Mouse (Mus musculus) midbrain, embryonic 15.5 days (tissue): ENCODE measurements around the gene Olfr98. TPM values are rescaled to one million over a fixed set of nuclear protein-coding genes. Genes with fewer than 3 reads are reported as not detected.
"Not testable (repeated sequence)": the region's sequence is repeated elsewhere in the genome, so short reads cannot be mapped to it uniquely, and the experiment has no call there.

ENCODE experiments used
- ATAC-seq: fragments of 200-750 bp; cut with Nextera tagmentation; replicated peaks from 2 replicates; pipeline ENCODE4 v1.8.0; 2017; ENCODE audit warnings: moderate TSS enrichment
- H3K27ac ChIP-seq: fragments of 300-500 bp; sonication (generic); 2 replicates; pipeline ENCODE4 v1.5.1; 2015; ENCODE audit warnings: mild to moderate bottlenecking, inconsistent platforms
- H3K27me3 ChIP-seq: fragments of 300-500 bp; sonication (generic); replicated peaks from 2 replicates; pipeline ENCODE4 v1.6.1; 2015; ENCODE audit warnings: inconsistent platforms
- H3K36me3 ChIP-seq: fragments of 300-500 bp; sonication (generic); replicated peaks from 2 replicates; pipeline ENCODE4 v1.6.1; 2015; ENCODE audit warnings: inconsistent platforms
- H3K4me1 ChIP-seq: fragments of 300-500 bp; sonication (generic); 2 replicates; pipeline ENCODE4 v1.6.1; 2015; ENCODE audit warnings: inconsistent platforms
- H3K4me2 ChIP-seq: fragments of 300-500 bp; sonication (generic); 2 replicates; pipeline ENCODE4 v1.6.1; 2015; ENCODE audit warnings: inconsistent platforms, mild to moderate bottlenecking, moderate library complexity
- H3K4me3 ChIP-seq: fragments of 300-500 bp; sonication (generic); 2 replicates; pipeline ENCODE4 v1.5.1; 2015; ENCODE audit warnings: mild to moderate bottlenecking, inconsistent platforms
- H3K9ac ChIP-seq: fragments of 300-500 bp; sonication (generic); 2 replicates; pipeline ENCODE4 v1.6.1; 2015; ENCODE audit warnings: mild to moderate bottlenecking, inconsistent platforms
- H3K9me3 ChIP-seq: fragments of 300-500 bp; sonication (generic); 2 replicates; pipeline ENCODE4 v1.6.1; 2016; ENCODE audit warnings: inconsistent platforms
- WGBS: fragments of 180-500 bp; shearing (Covaris S2); methylation state at CpG from one replicate; pipeline ENCODE4 v1.1.7; 2015; ENCODE audit warnings: mixed read lengths; 5-methylcytosine and 5-hydroxymethylcytosine counted together
- polyA plus RNA-seq: library from polyadenylated mRNA; unstranded; fragments of >200 nt; fragmentation: Nextera tagmentation; extraction: Ambion mirVana; gene quantifications from 2 replicates; pipeline ENCODE4 v1.2.1, GENCODE M21; 2015

The Olfr98 gene
- polyA plus RNA-seq, 1 experiment from 2014 or later, result not detected

DNA sequence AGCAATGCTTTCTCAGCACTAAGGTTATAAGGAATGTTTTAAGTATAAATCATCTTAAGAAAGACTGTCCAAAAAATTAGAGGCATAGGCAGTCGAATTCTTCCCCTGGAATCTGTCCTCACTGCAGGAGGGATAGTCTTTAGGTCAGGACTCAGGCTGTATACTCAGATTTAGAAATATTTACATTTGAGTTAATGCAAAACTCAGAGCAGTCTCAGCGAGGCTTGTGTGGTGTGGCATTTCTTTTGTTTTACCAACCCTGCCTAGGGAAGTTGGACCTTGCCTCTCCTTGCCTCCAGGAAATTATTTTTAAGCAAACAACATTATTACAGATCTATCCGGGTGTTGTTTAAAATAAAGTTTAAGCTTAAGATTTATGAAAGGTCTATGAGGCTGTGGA, 21.4 kb downstream of the Olfr98 start:
- Histone ChIP-seq H3K9ac (no peak overlapping the region), H3K27ac (no peak overlapping the region), H3K36me3 (no peaks in the 10 kb centered on the region), H3K4me3 (no peak overlapping the region), H3K4me1 (no peaks in the 10 kb centered on the region), H3K4me2 (no peak overlapping the region), H3K27me3 (no peaks in the 10 kb centered on the region), H3K9me3 (no peaks in the 10 kb centered on the region)
- 52% methylated on average over 3 of the region's 3 CpGs for WGBS
- no peak for ATAC-seq

DNA sequence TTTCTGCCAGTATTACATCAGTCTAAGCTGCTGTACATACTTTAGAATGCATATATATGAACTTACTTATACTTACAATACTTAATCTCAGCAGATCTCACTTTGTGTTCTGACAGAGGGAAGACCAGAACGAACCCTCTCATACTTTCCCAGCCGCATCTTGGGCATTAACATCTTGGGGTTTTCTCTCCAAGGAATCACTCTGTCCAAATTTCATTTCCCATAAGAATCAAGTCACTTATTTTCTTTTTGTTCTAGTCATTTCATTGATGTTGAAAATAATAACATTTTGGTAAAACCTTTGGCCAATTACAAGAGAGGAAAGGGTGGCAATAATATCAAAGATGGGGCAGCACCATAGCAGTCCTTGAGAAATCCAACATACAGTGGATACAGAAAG, 26.3 kb downstream of the Olfr98 start, which contains the start of gene Olfr97:
TSS of gene Olfr97 (minus strand) at position 101 of the 400 bp plus-strand sequence.
- not testable (repeated sequence) for H3K9ac ChIP-seq, H3K27ac ChIP-seq, H3K4me1 ChIP-seq, H3K36me3 ChIP-seq, H3K9me3 ChIP-seq, H3K4me2 ChIP-seq, ATAC-seq, H3K4me3 ChIP-seq, H3K27me3 ChIP-seq
- 88% methylated on average over 2 of the region's 2 CpGs for WGBS

DNA sequence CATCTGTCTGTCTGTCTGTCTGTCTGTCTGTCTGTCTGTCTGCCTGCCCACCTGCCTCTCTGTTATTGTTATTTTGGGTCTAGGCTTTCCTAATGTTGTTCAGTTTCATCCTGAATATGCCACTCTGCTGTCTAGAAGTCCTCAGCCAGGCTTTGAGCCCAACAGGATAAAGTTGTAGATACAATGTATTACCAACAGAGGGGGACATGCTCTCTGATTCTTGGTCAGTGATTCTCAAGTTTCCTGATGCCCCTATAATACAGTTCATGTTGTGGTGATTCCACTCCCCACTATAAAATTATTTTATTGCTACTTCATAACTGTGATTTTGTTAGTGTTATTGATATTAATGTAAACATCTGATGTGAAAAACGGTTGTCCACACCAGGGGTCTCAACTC, 41.7 kb downstream of the Olfr98 start:
- H3K4me1 ChIP-seq, result no peaks in the 10 kb centered on the region
- no peaks in the 10 kb centered on the region for H3K9me3 ChIP-seq
- H3K36me3 ChIP-seq, result no peaks in the 10 kb centered on the region
- no peaks in the 10 kb centered on the region for H3K27me3 ChIP-seq
- no peak overlapping the region for H3K4me3 ChIP-seq
- ATAC-seq, result no peak
- no peak overlapping the region for H3K27ac ChIP-seq
- H3K4me2 ChIP-seq, result no peak overlapping the region
- no peak overlapping the region for H3K9ac ChIP-seq
- WGBS, result 27% methylated on average over 1 of the region's 1 CpGs

DNA sequence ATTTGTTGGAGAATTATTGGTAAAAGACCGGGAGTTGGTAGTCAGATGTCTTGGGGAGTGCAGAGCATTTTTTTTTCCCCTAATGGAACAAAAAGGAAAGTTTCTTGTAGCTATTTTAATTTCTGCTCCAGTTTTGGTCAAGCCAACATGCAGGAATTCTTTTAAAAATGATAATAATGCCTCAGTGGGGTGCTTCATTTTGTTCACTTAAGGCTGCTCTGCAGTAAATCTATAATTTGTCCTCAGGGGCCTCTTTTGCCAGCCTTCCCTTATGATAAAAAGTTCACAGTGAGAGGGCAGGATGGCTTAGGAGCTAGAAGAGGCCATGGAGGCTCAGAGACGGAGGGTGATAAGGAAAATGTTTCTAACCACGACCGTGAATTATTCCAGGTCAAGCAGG, 43.7 kb downstream of the Olfr98 start, which contains the start of gene Olfr96:
TSS of gene Olfr96 (plus strand) at position 301 of the 400 bp plus-strand sequence.
- H3K36me3 ChIP-seq, result no peaks in the 10 kb centered on the region
- H3K4me1 ChIP-seq, result no peaks in the 10 kb centered on the region
- H3K9me3 ChIP-seq, result no peaks in the 10 kb centered on the region
- no peak within 1 kb of the TSS for H3K4me3 ChIP-seq
- no peak within 1 kb of the TSS for H3K9ac ChIP-seq
- no peak within 1 kb of the TSS for H3K27ac ChIP-seq
- H3K27me3 ChIP-seq, result no peaks in the 10 kb centered on the region
- no peak for ATAC-seq
- WGBS, result 66% methylated on average over 4 of the region's 4 CpGs
- no peak within 1 kb of the TSS for H3K4me2 ChIP-seq

DNA sequence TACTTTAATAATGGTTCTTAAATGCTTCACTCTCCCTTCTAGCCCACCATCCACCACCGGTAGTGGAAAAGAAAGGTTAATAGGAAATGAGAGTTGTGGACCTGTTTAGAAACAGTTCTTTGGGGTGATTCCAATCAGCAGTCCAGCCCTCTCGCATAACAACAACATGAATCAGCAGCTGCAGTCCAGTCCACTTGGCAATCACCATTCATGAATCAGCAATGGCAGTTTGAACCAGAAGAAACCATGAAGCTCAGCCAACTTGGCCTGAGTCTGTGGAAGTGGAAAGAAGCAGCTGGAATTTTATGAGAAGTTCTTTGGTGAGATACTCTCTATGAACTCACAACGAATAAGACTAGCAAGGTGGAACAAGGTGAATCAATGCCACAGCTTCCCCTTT, 45.1 kb downstream of the Olfr98 start:
- ATAC-seq, result no peak
- H3K9me3 ChIP-seq, result no peaks in the 10 kb centered on the region
- no peaks in the 10 kb centered on the region for H3K4me1 ChIP-seq
- H3K36me3 ChIP-seq, result no peaks in the 10 kb centered on the region
- no peaks in the 10 kb centered on the region for H3K27me3 ChIP-seq
- no peak overlapping the region for H3K4me3 ChIP-seq
- H3K27ac ChIP-seq, result no peak overlapping the region
- H3K4me2 ChIP-seq, result no peak overlapping the region
- WGBS, result 86% methylated on average over 3 of the region's 3 CpGs
- no peak overlapping the region for H3K9ac ChIP-seq

DNA sequence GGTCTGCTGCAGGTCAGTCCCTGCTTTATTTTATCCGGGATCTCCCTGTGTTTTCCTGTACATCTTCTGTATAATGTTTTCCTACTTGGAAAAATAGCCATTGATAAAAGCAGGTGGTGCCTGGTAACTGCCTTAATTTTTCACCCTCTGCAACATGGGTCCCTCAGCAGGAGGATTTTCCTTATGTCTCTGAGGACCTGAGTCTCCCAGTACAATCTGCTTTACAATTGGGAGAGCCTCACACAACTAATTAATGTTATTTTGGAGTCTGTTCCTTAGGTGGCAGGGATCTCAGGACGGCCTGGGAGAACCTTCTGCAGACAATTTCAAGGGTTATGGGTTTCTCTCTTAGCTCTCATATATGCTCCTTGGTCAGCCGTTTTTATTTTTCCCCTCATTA, 50.5 kb downstream of the Olfr98 start, which contains the start of gene Olfr95:
TSS of gene Olfr95 (minus strand) at position 101 of the 400 bp plus-strand sequence.
- no peaks in the 10 kb centered on the region for H3K36me3 ChIP-seq
- H3K27ac ChIP-seq, result no peak within 1 kb of the TSS
- H3K4me3 ChIP-seq, result no peak within 1 kb of the TSS
- H3K4me1 ChIP-seq, result no peaks in the 10 kb centered on the region
- H3K4me2 ChIP-seq, result no peak within 1 kb of the TSS
- 83% methylated on average over 3 of the region's 3 CpGs for WGBS
- no peak for ATAC-seq
- no peak within 1 kb of the TSS for H3K9ac ChIP-seq
- H3K9me3 ChIP-seq, result no peaks in the 10 kb centered on the region
- 0 out of 2 replicates have a peak, but pooled peaks cover 2% of the 10 kb centered on the region for H3K27me3 ChIP-seq

Other genes with a start within 250 kb of the Olfr98 start
- 2.4 and 3.7 TPM in 2 replicates for gene Mog, start 240.4 kb downstream of the Olfr98 start, polyA plus RNA-seq
- 86.4 and 88.8 TPM in 2 replicates for gene Gabbr1, start 217.8 kb downstream of the Olfr98 start, polyA plus RNA-seq
- 0.06 TPM in 1 of 2 replicates, not detected in the other for gene Olfr90, start 175.2 kb downstream of the Olfr98 start, polyA plus RNA-seq
- gene Olfr91, start 165.5 kb downstream of the Olfr98 start, polyA plus RNA-seq, result not detected in 2 replicates
- not detected in 2 replicates for gene Olfr92, start 143.7 kb downstream of the Olfr98 start, polyA plus RNA-seq
- not detected in 2 replicates for gene Olfr93, start 102.3 kb downstream of the Olfr98 start, polyA plus RNA-seq
- not detected in 2 replicates for gene Ubd, start 69.9 kb downstream of the Olfr98 start, polyA plus RNA-seq
- 0.10 and 0.26 TPM in 2 replicates for gene Olfr94, start 62.8 kb downstream of the Olfr98 start, polyA plus RNA-seq
- gene Olfr95, start 50.6 kb downstream of the Olfr98 start, polyA plus RNA-seq, result not detected in 2 replicates
- gene Olfr96, start 43.6 kb downstream of the Olfr98 start, polyA plus RNA-seq, result not detected in 2 replicates
- gene Olfr97, start 26.4 kb downstream of the Olfr98 start, polyA plus RNA-seq, result not detected in 2 replicates
- gene H2-M3, start 6.5 kb upstream of the Olfr98 start, polyA plus RNA-seq, result 1.3 and 1.6 TPM in 2 replicates
- gene Olfr99, start 19.7 kb upstream of the Olfr98 start, polyA plus RNA-seq, result not detected in 2 replicates
- not detected in 2 replicates for gene Olfr101, start 40.6 kb upstream of the Olfr98 start, polyA plus RNA-seq
- not detected in 2 replicates for gene Olfr102, start 53.3 kb upstream of the Olfr98 start, polyA plus RNA-seq
- not detected in 2 replicates for gene Olfr103, start 75.9 kb upstream of the Olfr98 start, polyA plus RNA-seq
- gene Olfr104-ps, start 95.8 kb upstream of the Olfr98 start, polyA plus RNA-seq, result not detected in 2 replicates
- not detected in 2 replicates for gene Olfr105-ps, start 115.3 kb upstream of the Olfr98 start, polyA plus RNA-seq
- gene Olfr106-ps, start 126.6 kb upstream of the Olfr98 start, polyA plus RNA-seq, result not detected in 2 replicates
- gene Olfr107, start 135.5 kb upstream of the Olfr98 start, polyA plus RNA-seq, result not detected in 2 replicates
- gene Olfr108, start 181.7 kb upstream of the Olfr98 start, polyA plus RNA-seq, result not detected in 2 replicates
- not detected in 2 replicates for gene Olfr109, start 195.2 kb upstream of the Olfr98 start, polyA plus RNA-seq
- not detected in 2 replicates for gene H2-M2, start 219.8 kb upstream of the Olfr98 start, polyA plus RNA-seq
- gene Olfr110, start 228.7 kb upstream of the Olfr98 start, polyA plus RNA-seq, result not detected in 2 replicates
- gene Olfr111, start 244.3 kb upstream of the Olfr98 start, polyA plus RNA-seq, result not detected in 2 replicates